Mouse (Mus musculus): ENCODE data around the gene Ppbp. TPM values are rescaled to one million over a fixed set of nuclear protein-coding genes. Genes with fewer than 3 reads are reported as not detected.

Gene Ppbp
- polyA plus RNA-seq (2015; fragmentation: Nextera tagmentation; extraction: Ambion mirVana): 10.6 and 15.7 TPM in 2 replicates

GRCm38 (mm10) chr5:90768218-90768617 lies at the start of gene Ppbp:
Gene Ppbp, plus strand, starts transcription at chr5:90768518.

GRCm38 (mm10) chr5:90759077-90760065 lies 8.9 kb upstream of the Ppbp start, which contains the start of gene Cxcl5:
Gene Cxcl5, plus strand, starts transcription at chr5:90759360.

DNA sequence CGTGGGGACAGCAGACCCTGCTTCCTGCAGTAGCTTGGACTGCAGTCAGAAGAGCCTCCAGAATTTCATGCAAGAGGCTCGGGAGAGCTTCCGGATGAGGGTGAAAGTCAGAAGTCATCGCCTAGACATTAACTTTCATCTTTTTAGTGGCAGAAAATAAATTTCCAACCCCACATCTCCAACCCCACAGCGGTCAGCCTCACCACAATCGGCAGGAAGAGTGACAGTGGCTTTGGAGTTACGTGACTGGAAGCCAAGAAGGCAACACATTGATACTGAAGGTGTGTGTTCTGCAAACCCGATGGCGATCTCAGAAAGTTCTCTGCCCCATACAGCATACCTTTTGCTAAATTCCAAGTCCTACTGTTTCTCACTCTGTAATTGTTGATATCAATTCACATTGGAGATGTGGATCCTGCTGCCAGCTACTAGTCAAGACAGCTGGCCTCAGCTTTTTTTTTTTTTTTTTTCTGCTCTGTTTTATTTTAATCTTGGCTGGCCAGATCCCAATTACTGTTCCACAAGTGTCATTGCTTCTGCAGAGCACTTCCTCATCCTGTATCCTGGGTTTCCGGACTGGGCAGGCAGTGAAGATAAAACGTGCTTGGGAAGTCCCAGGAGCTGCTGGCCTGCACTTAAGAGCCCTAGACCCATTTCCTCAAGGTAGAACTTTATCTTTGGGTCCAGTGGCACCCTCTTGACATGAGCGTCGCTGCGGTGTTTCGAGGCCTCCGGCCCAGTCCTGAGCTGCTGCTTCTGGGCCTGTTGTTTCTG lies 3.7 kb downstream of the Ppbp start, which contains the start of gene Pf4:
TSS of gene Pf4 (plus strand) at position 556 of the 774 bp plus-strand sequence.

GRCm38 (mm10) chr5:90785659-90786588 lies 17.6 kb downstream of the Ppbp start, which contains the start of gene Cxcl3:
Gene Cxcl3, plus strand, starts transcription at chr5:90786103.

DNA sequence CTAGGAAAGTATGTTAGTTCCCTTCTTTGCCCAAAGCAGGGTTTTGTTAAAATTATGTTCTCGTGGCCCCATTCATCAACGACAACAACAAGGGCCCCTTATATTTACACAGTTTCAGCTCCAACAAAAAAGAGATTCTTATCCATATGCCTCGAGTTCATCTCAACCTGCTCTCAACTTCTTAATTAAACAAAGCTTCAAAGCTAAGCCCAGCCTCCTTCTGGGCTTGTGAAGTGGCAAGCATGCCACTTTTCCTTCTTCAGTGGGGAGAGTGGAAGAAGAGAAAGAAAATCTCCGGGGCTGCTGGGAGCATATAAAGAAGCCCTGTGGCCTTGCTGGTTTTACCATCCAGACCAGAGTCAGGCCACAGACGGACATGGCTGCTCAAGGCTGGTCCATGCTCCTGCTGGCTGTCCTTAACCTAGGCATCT lies 25.9 kb downstream of the Ppbp start, which contains the start of gene Cxcl15:
TSS of gene Cxcl15 (plus strand) at position 340 of the 431 bp plus-strand sequence.

Small RNA genes lying within 50 kb of the gene (microRNA-seq; reads per million reads assigned to microRNA genes)
- not detected for gene Gm24322 (ENCODE audit: borderline replicate concordance, insufficient number of aligned reads)

Other genes starting within 250 kb of the Ppbp start
- 1.4 and 1.7 TPM in 2 replicates for gene Afm, start 249.6 kb upstream of the Ppbp start, polyA plus RNA-seq (2015; fragmentation: Nextera tagmentation; extraction: Ambion mirVana)
- 0.22 and 0.46 TPM in 2 replicates for gene 5830473C10Rik, start 207.4 kb upstream of the Ppbp start, polyA plus RNA-seq (2015; fragmentation: Nextera tagmentation; extraction: Ambion mirVana)
- 0.65 and 1.3 TPM in 2 replicates for gene Rassf6, start 127.9 kb upstream of the Ppbp start, polyA plus RNA-seq (2015; fragmentation: Nextera tagmentation; extraction: Ambion mirVana)
- 0.14 TPM in 1 of 2 replicates, not detected in the other for gene Cxcl5, start 9.2 kb upstream of the Ppbp start, polyA plus RNA-seq (2015; fragmentation: Nextera tagmentation; extraction: Ambion mirVana)
- gene Pf4, start 3.9 kb downstream of the Ppbp start, polyA plus RNA-seq (2015; fragmentation: Nextera tagmentation; extraction: Ambion mirVana): 548 and 780 TPM in 2 replicates
- gene Cxcl3, start 17.6 kb downstream of the Ppbp start, polyA plus RNA-seq (2015; fragmentation: Nextera tagmentation; extraction: Ambion mirVana): not detected in 2 replicates
- gene Cxcl15, start 26.0 kb downstream of the Ppbp start, polyA plus RNA-seq (2015; fragmentation: Nextera tagmentation; extraction: Ambion mirVana): 0.35 and 0.50 TPM in 2 replicates
- 0.65 and 1.1 TPM in 2 replicates for gene Cxcl1, start 122.7 kb downstream of the Ppbp start, polyA plus RNA-seq (2015; fragmentation: Nextera tagmentation; extraction: Ambion mirVana)
- 0.27 and 0.84 TPM in 2 replicates for gene Cxcl2, start 135.4 kb downstream of the Ppbp start, polyA plus RNA-seq (2015; fragmentation: Nextera tagmentation; extraction: Ambion mirVana)
- 60.8 and 103 TPM in 2 replicates for gene Mthfd2l, start 162.6 kb downstream of the Ppbp start, polyA plus RNA-seq (2015; fragmentation: Nextera tagmentation; extraction: Ambion mirVana)